Mouse (Mus musculus) gastrocnemius, postnatal 10 days (tissue): ENCODE data around the gene Aagab. TPM values are rescaled to one million over a fixed set of nuclear protein-coding genes. Genes with fewer than 3 reads are reported as not detected.

Experiments
- DNase-seq: peaks from one replicate; pipeline ENCODE4 v3.0.0; 2021; ENCODE audit warnings: mixed read lengths
- total RNA-seq, 2 experiments: library from RNA; stranded (reverse); gene quantifications; 2 replicates each; pipeline ENCODE4 v1.2.3; 2021

Aagab gene
- total RNA-seq, 2 experiments from 2014 or later = 13.0 to 14.5 TPM

DNA sequence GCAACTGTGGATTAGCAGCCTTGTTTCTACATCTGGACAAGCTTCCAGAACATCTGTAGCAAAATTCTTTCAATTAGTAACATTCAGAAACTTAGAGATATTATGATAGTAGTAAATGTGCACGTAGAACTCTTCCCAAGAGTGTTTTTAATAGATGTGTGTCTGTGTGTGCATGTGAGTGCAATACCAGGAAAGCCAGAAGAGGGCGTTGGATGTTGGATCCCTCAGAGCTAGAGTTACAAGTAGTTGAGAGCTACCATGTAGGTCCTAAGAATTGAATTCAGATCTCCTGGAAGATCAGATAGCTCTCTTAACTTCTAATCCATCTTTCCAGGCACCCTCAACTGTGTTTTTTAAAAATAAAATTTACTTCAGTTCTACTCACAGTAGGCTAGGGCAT is 4.1 kb downstream of the Aagab start:
- no peak for DNase-seq

- no peak for DNase-seq
Observed at GRCm38 (mm10) chr9:63608006-63608405, 5.5 kb downstream of the Aagab start.

GRCm38 (mm10) chr9:63609246-63609645 is 6.8 kb downstream of the Aagab start:
- DNase-seq = no peak

- DNase-seq = no peak
Observed at GRCm38 (mm10) chr9:63609776-63610175, 7.3 kb downstream of the Aagab start.

GRCm38 (mm10) chr9:63610231-63610630 is 7.8 kb downstream of the Aagab start:
- no peak for DNase-seq

DNA sequence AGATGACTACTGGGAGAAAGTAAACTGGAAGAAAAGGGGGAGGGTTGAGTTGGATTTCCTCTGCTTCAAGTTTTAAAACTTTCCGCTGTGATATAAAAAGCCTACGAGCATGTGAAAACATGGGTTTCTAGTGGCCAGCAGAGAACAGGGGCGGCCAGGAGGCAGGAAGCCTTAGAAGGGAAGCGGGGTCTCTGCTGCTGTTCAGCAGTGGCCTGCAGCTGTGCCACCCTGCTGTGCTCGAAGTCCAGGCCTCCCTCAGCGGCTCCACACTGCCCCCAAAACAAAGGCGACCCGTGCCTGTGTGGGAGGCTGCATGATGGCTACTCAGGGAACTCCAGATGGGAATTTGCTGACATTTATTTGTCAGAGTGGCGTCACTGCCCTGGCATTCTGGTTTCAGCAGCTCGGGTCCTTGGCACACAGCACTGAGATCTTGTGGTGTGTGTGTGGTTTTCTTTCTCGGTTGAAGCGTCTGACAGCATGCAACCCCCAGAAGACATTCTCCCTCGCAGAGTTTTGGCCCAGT is 8.4 kb downstream of the Aagab start:
- DNase-seq = peak; percentile 31

GRCm38 (mm10) chr9:63611967-63612366 is 9.5 kb downstream of the Aagab start:
- no peak for DNase-seq

GRCm38 (mm10) chr9:63612565-63613515 is 10.4 kb downstream of the Aagab start:
- DNase-seq = no peak

DNA sequence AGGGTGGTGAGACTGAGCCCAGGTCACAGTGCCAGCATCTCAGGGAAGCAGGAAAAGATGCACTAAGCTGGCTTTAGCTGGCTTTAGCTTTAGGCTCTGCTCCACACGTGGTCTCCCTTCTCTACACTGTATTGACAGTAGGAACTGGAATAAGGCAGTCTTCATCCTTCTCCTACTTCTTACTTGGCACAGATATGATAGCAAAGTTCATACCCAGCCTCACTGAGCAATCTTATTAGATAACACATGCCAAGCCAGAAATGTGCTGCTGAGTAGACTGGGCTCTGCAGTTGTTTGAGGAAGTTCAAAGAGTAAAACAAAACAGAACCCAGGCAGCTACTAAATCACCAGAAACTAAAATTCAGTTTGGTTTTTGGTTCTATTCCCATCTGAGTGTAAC is 11.1 kb downstream of the Aagab start:
- DNase-seq = no peak

DNA sequence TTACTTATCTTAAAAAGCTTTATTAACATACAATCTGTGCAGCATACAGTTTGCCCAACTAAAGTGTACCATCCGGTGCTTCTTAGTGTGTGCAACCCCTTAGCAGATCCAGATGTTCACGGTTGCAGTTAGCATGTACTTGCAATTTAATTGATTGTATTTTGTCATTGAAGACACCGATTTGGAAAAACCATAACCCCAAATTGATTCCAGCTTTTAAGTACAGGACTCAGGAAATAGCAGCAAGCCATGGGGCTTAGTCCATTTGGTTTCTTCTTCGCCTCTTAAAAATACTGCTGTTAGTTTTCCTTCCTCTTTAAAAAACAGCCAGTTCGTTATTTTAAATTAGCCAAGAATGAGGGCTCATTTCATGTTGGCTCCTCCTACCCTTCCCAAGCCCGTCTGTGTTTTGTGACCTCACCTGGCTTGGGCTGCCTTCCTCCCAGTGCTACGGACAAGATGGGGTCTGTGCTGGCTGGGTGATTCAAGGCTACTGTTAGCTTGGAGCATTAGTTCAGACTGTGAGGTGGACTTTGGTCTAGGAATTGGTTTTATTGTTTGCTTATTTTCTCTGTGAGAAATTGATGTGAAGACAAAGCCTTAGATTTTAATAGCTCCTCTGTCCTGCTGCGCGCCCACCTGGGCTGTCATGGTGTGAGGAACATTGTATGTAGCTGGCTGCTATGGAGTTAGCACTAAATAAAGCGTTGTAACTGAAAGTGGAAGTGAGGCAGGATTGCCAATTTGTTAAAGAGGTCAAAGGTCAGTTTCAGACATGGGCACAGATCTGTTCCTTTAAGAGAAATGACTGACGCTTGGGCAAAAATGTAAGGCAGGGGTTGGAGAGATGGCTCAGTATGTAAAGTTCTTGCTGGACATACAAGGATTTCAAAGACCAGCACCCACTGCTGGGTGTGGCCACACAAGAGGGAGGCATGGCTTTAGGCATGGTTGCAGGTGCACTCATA is 11.8 kb downstream of the Aagab start:
- no peak for DNase-seq

DNA sequence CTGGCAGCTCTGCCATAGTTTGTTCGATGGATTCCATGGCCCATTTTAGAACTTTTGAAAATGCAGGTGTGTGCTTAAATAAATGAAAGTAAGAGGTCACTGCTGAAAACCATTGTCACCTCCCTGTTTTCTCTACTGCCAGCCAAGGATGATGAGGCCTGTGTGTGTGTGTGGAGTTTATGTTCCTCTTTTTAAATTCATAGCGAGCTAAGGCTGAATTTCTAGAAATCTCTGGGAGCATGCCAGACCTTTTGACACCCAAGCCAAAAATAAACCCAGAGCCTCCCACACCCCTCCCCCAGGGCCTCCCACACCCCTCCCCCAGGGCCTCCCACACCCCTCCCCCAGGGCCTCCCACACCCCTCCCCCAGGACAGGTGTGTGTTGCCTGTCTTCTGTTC is 15.5 kb downstream of the Aagab start:
- no peak for DNase-seq

GRCm38 (mm10) chr9:63623895-63624569 is 21.6 kb downstream of the Aagab start:
- DNase-seq = no peak

DNA sequence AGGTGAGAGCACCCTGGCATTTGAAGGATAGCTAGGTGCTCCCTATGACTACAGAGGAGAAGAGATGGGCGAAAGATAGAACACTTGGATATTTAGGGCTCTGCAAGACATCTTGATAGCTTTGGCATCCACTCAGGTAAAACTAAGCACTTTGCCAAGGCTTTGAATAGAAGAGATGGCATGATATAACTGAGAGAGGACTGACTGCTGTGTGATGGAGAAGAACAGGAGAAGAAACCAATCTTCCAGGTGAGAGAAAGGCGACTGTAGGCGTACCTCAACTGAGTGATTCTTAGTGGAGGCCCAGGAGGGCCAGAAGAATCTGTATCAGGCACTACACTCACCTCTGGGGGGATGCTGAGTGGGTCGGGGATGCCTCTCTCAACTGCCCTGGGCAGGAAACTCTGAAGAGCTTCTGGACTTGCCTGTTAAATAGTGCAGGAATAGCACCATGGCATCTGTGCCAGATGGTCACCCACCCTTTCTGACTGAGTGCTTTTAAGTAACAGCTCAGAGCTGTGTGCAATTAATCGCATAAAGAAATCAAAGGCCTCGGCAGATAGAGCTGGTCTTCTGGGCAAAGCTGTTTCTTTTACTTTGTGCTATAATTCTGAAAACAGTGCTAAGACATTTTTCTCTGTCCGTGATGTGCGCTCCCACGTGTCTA is 22.8 kb downstream of the Aagab start:
- DNase-seq = no peak

GRCm38 (mm10) chr9:63632045-63632444 is 29.6 kb downstream of the Aagab start:
- DNase-seq = no peak

DNA sequence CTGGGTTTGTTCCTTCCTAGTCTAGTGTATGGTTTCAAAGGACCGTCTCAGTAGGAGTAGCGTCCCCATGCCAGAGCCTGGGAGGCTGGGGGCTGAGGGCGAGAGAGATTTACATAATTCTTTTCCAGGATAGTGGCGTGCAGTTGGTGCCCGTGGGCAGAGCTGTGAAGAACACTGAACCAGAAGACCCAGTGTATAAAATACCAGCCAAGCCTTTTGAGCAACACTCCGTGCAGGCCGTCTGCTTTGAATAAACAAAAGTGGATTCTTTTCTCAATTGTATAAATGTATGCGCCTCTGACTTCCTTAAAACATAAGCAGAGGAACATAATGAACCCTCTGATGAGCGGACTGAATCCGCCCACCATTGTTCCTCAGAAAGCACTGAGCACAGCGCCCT is 30.5 kb downstream of the Aagab start:
- no peak for DNase-seq

GRCm38 (mm10) chr9:63633334-63633733 is 30.9 kb downstream of the Aagab start:
- no peak for DNase-seq

GRCm38 (mm10) chr9:63636113-63636512 is 33.7 kb downstream of the Aagab start:
- no peak for DNase-seq

DNA sequence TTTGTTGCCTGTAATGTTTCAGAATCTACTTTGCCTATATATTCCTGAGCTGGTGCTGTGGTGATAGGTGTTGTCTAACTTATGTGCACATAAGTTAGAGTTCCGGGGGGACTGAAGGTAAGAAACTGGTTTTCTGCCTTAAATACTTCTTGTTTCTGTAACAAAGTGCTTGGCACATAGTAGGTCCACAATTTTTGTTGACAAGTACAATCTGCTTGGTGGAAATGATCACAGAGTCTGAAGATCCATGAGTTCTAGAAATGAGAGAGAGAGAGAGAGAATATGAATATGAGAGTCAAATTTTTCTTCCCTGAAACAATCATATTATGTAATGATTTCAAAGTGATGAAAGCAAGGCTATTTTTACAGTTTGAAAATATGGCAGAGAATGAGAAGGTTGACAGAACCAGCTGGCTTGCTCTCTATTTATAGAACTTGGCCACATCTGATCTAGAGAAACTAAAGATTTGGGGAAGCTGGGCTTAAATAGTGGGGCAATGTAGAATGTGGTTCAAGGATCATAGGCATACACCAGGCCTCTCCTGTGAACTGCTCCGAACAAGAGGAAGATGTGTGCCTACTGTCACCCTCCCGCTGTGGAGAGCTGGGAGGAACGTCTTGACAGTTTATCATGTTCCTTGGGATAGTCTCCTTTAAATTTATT is 39.7 kb downstream of the Aagab start:
- DNase-seq = no peak

DNA sequence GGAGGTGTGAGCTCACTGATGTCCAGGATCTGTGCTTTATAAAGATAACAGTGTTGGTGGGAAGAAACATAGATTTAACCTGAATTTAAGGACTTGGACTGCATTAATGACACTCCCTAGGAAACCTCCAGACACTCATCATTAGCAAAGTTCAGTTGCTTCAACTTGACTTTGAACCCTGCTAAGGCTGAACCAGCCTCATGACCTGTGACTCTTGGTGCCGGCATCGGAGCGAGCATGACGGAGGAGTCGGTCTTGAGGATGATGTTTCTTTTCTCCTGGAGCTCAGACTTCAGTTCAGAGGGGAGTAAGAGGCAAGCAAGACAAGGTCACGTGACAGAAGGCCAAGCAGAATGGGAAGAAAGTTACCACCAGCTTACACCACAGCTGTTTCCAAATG is 41.6 kb downstream of the Aagab start:
- DNase-seq = no peak

- no peak for DNase-seq
Observed at GRCm38 (mm10) chr9:63645084-63645483, 42.6 kb downstream of the Aagab start.
